Mouse (Mus musculus): ENCODE measurements around the gene Klhl26. TPM values are rescaled to one million over a fixed set of nuclear protein-coding genes. Genes with fewer than 3 reads are reported as not detected.

Klhl26 gene
- polyA plus RNA-seq, 1 experiment from 2014 or later = 37.5 TPM

DNA sequence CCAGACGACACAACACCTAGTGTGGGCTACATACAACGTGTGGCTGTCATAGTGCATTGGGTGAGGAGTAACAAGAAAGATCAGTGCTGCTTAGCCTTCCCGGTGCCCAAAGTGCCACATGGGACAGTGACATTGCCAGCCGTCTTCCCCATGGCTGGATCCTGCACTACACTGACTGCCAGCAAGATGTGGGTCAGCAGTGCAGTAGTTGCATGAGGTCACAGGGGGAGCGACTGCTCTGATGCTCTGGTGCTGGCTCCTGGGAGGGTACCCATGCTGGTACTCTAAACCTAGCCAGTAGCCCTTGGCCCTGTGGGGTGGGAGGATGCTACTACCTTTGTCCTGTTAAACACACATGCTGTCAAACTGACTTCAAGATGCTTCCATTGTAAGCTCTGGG is 16.6 kb downstream of the Klhl26 start:
- Histone ChIP-seq H3K4me3 (ENCODE audit: low read length) (no peak overlapping the region), H3K9me3 (ENCODE audit: control insufficient read depth, low read length) (no peaks in the 10 kb centered on the region), H3K27me3 (replicated peaks; ENCODE audit: control insufficient read depth, insufficient read depth, low read length) (no peaks in the 10 kb centered on the region), H3K27ac (ENCODE audit: low read depth, low read length) (no peak overlapping the region), H3K9ac (ENCODE audit: low read depth, low read length) (no peak overlapping the region), H3K4me2 (ENCODE audit: low read length) (no peak overlapping the region), H3K36me3 (ENCODE audit: control insufficient read depth, insufficient read depth, low read length) (no peaks in the 10 kb centered on the region), H3K4me1 (ENCODE audit: control insufficient read depth, insufficient read depth, low read depth, low read length) (no peaks in the 10 kb centered on the region)
- WGBS = 92% methylated on average over 5 of the region's 5 CpGs
- ATAC-seq = no peak

DNA sequence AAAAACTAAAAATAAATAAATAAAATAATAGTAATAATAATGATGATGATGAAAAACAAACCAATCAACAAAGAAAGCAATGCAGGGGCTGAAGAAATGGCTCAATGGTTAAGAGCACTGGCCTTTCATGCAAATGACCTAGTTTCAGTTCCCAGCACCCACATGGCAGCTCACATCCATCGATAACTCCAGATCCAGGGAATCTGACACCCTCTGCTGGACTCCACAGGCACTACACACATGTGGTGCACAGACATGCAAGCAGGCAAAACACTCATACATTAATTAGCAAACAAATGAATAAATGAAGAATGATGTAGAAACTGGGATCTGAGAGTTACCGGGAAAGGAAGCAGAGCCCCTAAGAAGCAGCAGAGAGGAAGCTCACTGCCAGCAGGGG is 17.1 kb downstream of the Klhl26 start:
- 93% methylated on average over 2 of the region's 2 CpGs for WGBS
- Histone ChIP-seq H3K27me3 (replicated peaks; ENCODE audit: control insufficient read depth, insufficient read depth, low read length) (no peaks in the 10 kb centered on the region), H3K4me1 (ENCODE audit: control insufficient read depth, insufficient read depth, low read depth, low read length) (no peaks in the 10 kb centered on the region), H3K9ac (ENCODE audit: low read depth, low read length) (no peak overlapping the region), H3K4me3 (ENCODE audit: low read length) (no peak overlapping the region), H3K9me3 (ENCODE audit: control insufficient read depth, low read length) (no peaks in the 10 kb centered on the region), H3K4me2 (ENCODE audit: low read length) (no peak overlapping the region), H3K36me3 (ENCODE audit: control insufficient read depth, insufficient read depth, low read length) (no peaks in the 10 kb centered on the region), H3K27ac (ENCODE audit: low read depth, low read length) (no peak overlapping the region)
- no peak for ATAC-seq

DNA sequence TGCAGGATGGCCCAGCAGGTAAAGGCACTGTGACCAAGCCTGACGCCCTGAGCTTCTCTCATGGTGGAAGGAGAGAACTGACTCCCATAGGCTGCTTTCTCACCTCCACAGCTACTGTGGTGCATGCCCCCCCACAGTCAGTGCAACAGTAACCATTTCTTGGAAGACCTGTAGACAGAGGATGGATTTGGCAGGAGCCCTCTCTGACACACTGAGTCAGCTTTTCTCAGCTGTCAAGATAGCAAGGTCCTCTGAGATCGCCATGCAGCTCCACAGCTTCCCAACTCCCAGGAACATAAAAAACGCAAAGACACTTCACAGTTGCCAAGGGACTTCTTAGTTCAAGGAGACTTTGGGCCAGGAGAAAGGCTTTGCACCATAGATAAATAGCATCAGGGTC is 18.3 kb downstream of the Klhl26 start:
- no peaks in the 10 kb centered on the region for H3K9me3 ChIP-seq (ENCODE audit: control insufficient read depth, low read length)
- no peaks in the 10 kb centered on the region for H3K36me3 ChIP-seq (ENCODE audit: control insufficient read depth, insufficient read depth, low read length)
- H3K9ac ChIP-seq (ENCODE audit: low read depth, low read length) = no peak overlapping the region
- no peak for ATAC-seq
- H3K4me3 ChIP-seq (ENCODE audit: low read length) = no peak overlapping the region
- no peaks in the 10 kb centered on the region for H3K4me1 ChIP-seq (ENCODE audit: control insufficient read depth, insufficient read depth, low read depth, low read length)
- 94% methylated on average over 3 of the region's 3 CpGs for WGBS
- H3K4me2 ChIP-seq (ENCODE audit: low read length) = no peak overlapping the region
- no peak overlapping the region for H3K27ac ChIP-seq (ENCODE audit: low read depth, low read length)
- no peaks in the 10 kb centered on the region for H3K27me3 ChIP-seq (replicated peaks; ENCODE audit: control insufficient read depth, insufficient read depth, low read length)

DNA sequence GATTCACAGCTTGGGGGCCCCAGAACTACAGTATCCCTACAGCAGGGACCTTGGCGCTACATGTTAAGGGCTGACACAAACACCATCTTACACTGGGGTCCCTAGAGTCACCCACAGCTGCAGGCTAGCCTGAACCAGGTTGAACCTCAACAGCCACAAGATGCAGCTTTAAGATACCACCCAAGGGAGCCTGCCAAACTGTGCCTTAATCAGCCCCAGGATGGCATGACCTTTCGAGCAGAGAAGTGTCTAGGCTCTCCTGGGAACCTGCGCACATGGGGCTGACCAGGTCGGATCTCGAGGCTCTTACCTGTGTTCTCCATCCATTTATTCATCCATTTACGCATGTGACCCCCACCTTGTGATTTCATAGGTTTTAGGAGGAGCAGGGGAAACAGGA is 18.9 kb downstream of the Klhl26 start:
- H3K27ac ChIP-seq (ENCODE audit: low read depth, low read length) = no peak overlapping the region
- no peaks in the 10 kb centered on the region for H3K27me3 ChIP-seq (replicated peaks; ENCODE audit: control insufficient read depth, insufficient read depth, low read length)
- WGBS = 93% methylated on average over 6 of the region's 6 CpGs
- H3K36me3 ChIP-seq (ENCODE audit: control insufficient read depth, insufficient read depth, low read length) = no peaks in the 10 kb centered on the region; the same call in 1 of the 2 replicates
- no peaks in the 10 kb centered on the region for H3K4me1 ChIP-seq (ENCODE audit: control insufficient read depth, insufficient read depth, low read depth, low read length)
- no peak for ATAC-seq
- no peaks in the 10 kb centered on the region for H3K9me3 ChIP-seq (ENCODE audit: control insufficient read depth, low read length)
- no peak overlapping the region for H3K9ac ChIP-seq (ENCODE audit: low read depth, low read length)
- H3K4me3 ChIP-seq (ENCODE audit: low read length) = no peak overlapping the region
- H3K4me2 ChIP-seq (ENCODE audit: low read length) = no peak overlapping the region

DNA sequence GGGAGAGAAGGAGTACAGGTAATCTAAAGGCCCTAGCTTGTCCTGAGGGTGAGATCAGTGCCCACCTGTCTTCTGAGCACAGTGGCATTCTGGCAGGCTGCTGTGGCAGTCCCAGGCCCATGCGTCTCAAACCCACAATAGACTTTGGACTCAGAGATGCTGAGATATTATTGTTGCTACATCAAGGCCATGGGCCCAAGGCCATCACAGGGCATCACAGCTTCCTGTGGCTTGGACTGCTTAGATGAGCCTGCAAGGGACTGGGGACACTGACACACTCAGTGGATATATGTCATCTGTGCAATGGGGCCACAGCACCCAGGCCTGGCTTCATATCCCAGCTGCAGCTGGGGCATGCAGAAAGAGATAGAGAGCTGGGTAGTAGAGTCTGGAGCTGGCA is 19.8 kb downstream of the Klhl26 start:
- 93% methylated on average over 1 of the region's 1 CpGs for WGBS
- no peak for ATAC-seq
- H3K36me3 ChIP-seq (ENCODE audit: control insufficient read depth, insufficient read depth, low read length) = peaks cover 5% of the 10 kb centered on the region; the same call in 1 of the 2 replicates
- no peak overlapping the region for H3K9ac ChIP-seq (ENCODE audit: low read depth, low read length)
- H3K4me1 ChIP-seq (ENCODE audit: control insufficient read depth, insufficient read depth, low read depth, low read length) = no peaks in the 10 kb centered on the region
- H3K4me3 ChIP-seq (ENCODE audit: low read length) = no peak overlapping the region
- H3K9me3 ChIP-seq (ENCODE audit: control insufficient read depth, low read length) = no peaks in the 10 kb centered on the region
- H3K27me3 ChIP-seq (replicated peaks; ENCODE audit: control insufficient read depth, insufficient read depth, low read length) = no peaks in the 10 kb centered on the region
- no peak overlapping the region for H3K27ac ChIP-seq (ENCODE audit: low read depth, low read length)
- no peak overlapping the region for H3K4me2 ChIP-seq (ENCODE audit: low read length)

DNA sequence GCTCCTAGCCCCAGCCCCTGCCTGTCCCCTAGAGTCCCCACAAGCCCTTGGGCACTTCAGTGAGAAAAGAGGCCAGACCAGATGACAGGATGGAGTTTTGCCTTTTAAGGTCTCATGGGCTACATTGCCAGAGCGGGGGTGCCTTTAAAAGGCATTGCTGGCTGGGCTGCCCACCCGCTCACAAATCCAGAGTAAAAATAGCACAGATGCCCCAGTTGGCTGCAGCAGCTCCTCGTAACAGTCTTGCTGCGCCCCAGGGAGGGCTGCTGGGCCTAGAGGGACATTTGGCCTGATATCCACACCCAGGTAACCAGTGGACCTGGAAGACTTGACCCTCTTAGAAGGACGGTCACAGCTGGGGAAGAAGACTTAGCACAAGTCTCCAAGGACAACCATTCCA is 22.9 kb downstream of the Klhl26 start:
- no peaks in the 10 kb centered on the region for H3K27me3 ChIP-seq (replicated peaks; ENCODE audit: control insufficient read depth, insufficient read depth, low read length)
- no peak overlapping the region for H3K27ac ChIP-seq (ENCODE audit: low read depth, low read length)
- no peaks in the 10 kb centered on the region for H3K9me3 ChIP-seq (ENCODE audit: control insufficient read depth, low read length)
- no peak overlapping the region for H3K4me2 ChIP-seq (ENCODE audit: low read length)
- H3K9ac ChIP-seq (ENCODE audit: low read depth, low read length) = no peak overlapping the region
- 93% methylated on average over 5 of the region's 5 CpGs for WGBS
- H3K4me1 ChIP-seq (ENCODE audit: control insufficient read depth, insufficient read depth, low read depth, low read length) = no peaks in the 10 kb centered on the region
- H3K4me3 ChIP-seq (ENCODE audit: low read length) = no peak overlapping the region
- peaks cover 15% of the 10 kb centered on the region for H3K36me3 ChIP-seq (ENCODE audit: control insufficient read depth, insufficient read depth, low read length)
- no peak for ATAC-seq

- no peaks in the 10 kb centered on the region for H3K9me3 ChIP-seq (ENCODE audit: control insufficient read depth, low read length)
- 65% methylated on average over 52 of the region's 52 CpGs for WGBS
- H3K9ac ChIP-seq (ENCODE audit: low read depth, low read length) = no peak overlapping the region
- H3K27me3 ChIP-seq (replicated peaks; ENCODE audit: control insufficient read depth, insufficient read depth, low read length) = no peaks in the 10 kb centered on the region
- peaks cover 6% of the 10 kb centered on the region; the same call in 1 of the 2 replicates for H3K4me1 ChIP-seq (ENCODE audit: control insufficient read depth, insufficient read depth, low read depth, low read length)
- H3K4me2 ChIP-seq (ENCODE audit: low read length) = no peak overlapping the region
- no peak overlapping the region for H3K4me3 ChIP-seq (ENCODE audit: low read length)
- ATAC-seq = no peak
- H3K36me3 ChIP-seq (ENCODE audit: control insufficient read depth, insufficient read depth, low read length) = peaks cover 15% of the 10 kb centered on the region
- H3K27ac ChIP-seq (ENCODE audit: low read depth, low read length) = no peak overlapping the region
Measured at GRCm38 (mm10) chr8:70452196-70452966, 24.4 kb downstream of the Klhl26 start.

GRCm38 (mm10) chr8:70447639-70448420 is 28.9 kb downstream of the Klhl26 start:
- 58% methylated on average over 19 of the region's 19 CpGs for WGBS
- Histone ChIP-seq H3K9ac (ENCODE audit: low read depth, low read length) (no peak overlapping the region; the same call in 1 of the 2 replicates), H3K9me3 (ENCODE audit: control insufficient read depth, low read length) (no peaks in the 10 kb centered on the region), H3K4me3 (ENCODE audit: low read length) (no peak overlapping the region), H3K36me3 (ENCODE audit: control insufficient read depth, insufficient read depth, low read length) (peaks cover 15% of the 10 kb centered on the region), H3K4me1 (ENCODE audit: control insufficient read depth, insufficient read depth, low read depth, low read length) (peaks cover 6% of the 10 kb centered on the region; the same call in 1 of the 2 replicates), H3K27ac (ENCODE audit: low read depth, low read length) (peak overlapping the region; percentile 61; the same call in 1 of the 2 replicates), H3K27me3 (replicated peaks; ENCODE audit: control insufficient read depth, insufficient read depth, low read length) (no peaks in the 10 kb centered on the region), H3K4me2 (ENCODE audit: low read length) (no peak overlapping the region; the same call in 1 of the 2 replicates)
- peak; percentile 88 for ATAC-seq

GRCm38 (mm10) chr8:70445988-70446387 is 30.8 kb downstream of the Klhl26 start:
- Histone ChIP-seq H3K36me3 (ENCODE audit: control insufficient read depth, insufficient read depth, low read length) (peaks cover 4% of the 10 kb centered on the region; the same call in 1 of the 2 replicates), H3K9ac (ENCODE audit: low read depth, low read length) (no peak overlapping the region), H3K27me3 (replicated peaks; ENCODE audit: control insufficient read depth, insufficient read depth, low read length) (no peaks in the 10 kb centered on the region), H3K4me3 (ENCODE audit: low read length) (no peak overlapping the region), H3K4me1 (ENCODE audit: control insufficient read depth, insufficient read depth, low read depth, low read length) (peaks cover 6% of the 10 kb centered on the region; the same call in 1 of the 2 replicates), H3K27ac (ENCODE audit: low read depth, low read length) (no peak overlapping the region), H3K9me3 (ENCODE audit: control insufficient read depth, low read length) (no peaks in the 10 kb centered on the region), H3K4me2 (ENCODE audit: low read length) (no peak overlapping the region)
- no peak for ATAC-seq
- 78% methylated on average over 1 of the region's 1 CpGs for WGBS
